Mouse (Mus musculus) cortical plate, adult 2 months (tissue): Measurements from ENCODE around the gene Supt16.

ENCODE experiments used
- CTCF ChIP-seq: fragments of 200-500 bp; IDR thresholded peaks from 2 replicates; pipeline ENCODE4 v1.5.1; 2011; ENCODE audit warnings: mild to moderate bottlenecking, control low read depth, low read length; ENCODE audit not compliant: insufficient read depth; ENCODE audit errors: extremely low read depth
- POLR2A ChIP-seq: fragments of 200-500 bp; IDR thresholded peaks from 2 replicates; pipeline ENCODE4 v1.6.1; 2011; ENCODE audit warnings: mild to moderate bottlenecking, low read length, control low read depth; ENCODE audit not compliant: insufficient read depth; ENCODE audit errors: extremely low read depth

DNA sequence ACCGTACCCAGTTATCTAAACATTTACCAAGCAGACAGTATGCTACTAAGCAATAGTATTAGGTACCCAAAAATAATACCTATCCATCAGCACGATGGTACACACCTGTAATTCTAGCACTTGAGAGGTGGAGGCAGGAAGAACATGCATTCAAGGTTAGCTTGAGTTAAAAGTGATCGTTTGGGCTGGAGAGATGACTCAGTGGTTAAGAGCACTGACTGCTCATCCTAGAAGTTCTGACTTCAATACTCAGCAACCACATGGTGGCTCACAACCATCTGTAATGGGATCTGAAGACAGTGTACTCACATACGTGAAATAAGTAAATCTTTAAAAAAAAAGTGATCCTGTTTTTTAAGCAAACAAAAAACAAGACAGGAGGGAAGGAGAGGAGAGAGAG lies 48.9 kb upstream of the Supt16 start:
- TF ChIP-seq CTCF (no peak), POLR2A (no peak)
